Mouse (Mus musculus): ENCODE data around the gene Sod2.
A peak's percentile ranks its signal among the peaks of the same experiment; 100 is the strongest.
"Not testable (repeated sequence)": the region's sequence is repeated elsewhere in the genome, so short reads cannot be mapped to it uniquely, and the experiment has no call there.

Gene Sod2

DNA sequence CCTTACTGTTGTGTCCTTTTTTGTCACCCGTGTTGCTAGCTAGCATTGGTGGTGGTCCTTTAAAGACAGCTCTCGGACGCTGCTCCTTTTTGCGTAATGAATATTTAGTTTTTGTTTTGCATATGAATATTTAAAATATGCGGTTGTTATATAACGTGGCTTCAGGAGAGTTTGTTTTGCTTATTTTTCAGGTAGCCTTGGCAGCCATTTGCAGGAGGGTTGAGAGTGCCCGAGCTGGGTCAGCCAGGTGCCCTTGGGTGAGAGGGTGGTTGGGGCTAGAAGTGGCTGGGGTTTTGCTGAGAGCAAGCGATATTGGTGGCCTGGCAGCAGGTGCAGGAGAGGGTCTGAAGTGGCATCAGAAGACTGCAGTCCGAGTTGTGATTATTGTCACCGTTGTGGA, 1.9 kb downstream of the Sod2 start:
- no peak for DNase-seq (ENCODE audit: extremely low read depth, insufficient read length, low spot score)

DNA sequence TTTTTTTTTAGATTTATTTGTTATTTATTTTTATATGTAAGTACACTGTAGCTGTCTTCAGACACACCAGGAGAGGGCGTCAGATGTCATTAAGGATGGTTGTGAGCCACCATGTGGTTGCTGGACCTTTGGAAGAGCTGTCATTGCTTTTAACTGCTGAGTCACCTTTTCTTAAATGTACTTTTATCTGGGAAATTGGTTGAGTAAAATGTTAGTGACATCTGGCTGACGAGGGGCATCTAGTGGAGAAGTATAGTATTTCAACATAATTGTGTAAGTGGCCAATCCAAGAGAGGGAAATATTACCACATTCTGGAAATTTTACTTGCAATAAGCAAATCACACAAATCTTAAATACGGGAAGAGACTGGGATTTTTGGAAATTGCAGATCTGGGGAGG, 3.2 kb downstream of the Sod2 start:
- DNase-seq (ENCODE audit: extremely low read depth, insufficient read length, low spot score): peak; percentile 85

DNA sequence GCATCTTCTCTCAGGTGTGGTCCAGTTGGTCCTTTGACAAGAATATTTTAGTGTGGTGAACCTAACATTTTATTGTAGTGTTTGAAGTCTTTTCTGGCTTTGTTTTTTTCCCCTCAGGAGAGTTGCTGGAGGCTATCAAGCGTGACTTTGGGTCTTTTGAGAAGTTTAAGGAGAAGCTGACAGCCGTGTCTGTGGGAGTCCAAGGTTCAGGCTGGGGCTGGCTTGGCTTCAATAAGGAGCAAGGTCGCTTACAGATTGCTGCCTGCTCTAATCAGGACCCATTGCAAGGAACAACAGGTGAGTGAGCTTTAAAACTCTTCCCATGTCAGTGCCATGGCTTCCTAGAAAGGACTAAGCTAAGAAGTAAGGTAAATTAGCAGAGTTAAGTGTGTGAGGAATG, 6.7 kb downstream of the Sod2 start:
- DNase-seq (ENCODE audit: extremely low read depth, insufficient read length, low spot score): no peak

DNA sequence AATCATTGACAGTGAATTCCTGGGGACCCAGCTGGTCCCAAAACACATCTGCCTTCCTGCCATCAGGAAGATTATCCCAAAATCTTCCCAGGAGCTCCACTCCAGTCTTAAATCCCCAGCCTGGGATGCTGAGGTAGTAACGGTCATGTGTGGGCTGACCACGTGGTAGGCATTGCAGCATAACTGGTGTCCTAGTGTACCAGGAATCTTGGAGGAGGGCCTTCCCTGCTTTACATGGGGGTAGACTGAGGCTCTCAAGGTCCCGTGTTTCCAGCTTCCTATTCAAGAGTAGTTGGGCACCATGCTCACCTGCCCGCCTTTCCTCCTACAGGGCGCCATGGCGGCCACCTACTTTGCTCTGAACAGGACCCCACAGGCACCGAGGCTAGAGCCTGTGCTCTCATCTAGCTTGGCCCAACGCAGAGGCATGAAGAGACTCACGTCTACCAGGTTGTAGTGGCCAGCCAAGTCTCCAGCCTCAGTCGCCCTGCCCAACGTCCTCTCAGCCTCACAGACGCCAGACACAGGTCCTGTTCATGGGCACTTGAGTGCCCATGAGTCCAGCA, 30.1 kb downstream of the Sod2 start:
- not testable (repeated sequence) for DNase-seq (ENCODE audit: extremely low read depth, insufficient read length, low spot score)

DNA sequence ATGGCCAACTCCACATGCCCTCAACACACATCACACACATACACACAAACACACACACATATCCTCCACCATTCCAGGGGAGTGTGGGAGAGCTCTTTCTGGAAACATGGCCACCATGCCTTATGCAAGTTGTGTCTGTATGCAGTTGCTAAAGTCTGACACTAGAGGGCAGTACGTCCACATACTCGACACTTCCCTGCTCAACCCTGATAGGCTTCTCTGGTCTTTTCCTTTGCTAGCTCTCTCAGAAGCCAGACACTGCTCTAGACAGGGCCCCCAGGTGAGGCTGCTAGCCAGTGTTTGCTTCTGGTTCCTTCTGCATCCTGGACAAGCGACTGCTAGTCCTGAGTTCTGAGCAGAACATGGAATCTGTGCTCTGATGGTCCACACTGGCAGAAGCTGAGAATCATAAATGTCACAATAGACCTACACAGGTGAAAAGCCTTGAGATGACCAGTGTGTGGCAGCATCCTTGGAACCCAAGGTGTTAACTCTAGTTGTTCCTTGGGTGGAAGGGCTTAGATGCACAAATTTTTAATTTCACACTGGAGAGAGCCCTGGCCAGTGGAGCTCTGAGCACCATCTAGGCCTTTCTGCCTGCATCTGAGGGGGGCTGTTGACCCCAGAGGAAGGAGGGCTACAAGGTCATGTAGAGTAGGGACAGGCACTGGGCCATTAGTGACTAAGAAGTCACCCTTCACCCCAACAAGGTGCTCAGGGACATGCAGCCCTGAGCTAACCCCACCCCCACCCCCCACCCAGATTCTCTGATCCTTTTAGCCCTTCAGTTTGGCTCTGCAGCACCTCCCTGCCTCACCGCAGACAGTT, 37.4 kb downstream of the Sod2 start:
- not testable (repeated sequence) for DNase-seq (ENCODE audit: extremely low read depth, insufficient read length, low spot score)

DNA sequence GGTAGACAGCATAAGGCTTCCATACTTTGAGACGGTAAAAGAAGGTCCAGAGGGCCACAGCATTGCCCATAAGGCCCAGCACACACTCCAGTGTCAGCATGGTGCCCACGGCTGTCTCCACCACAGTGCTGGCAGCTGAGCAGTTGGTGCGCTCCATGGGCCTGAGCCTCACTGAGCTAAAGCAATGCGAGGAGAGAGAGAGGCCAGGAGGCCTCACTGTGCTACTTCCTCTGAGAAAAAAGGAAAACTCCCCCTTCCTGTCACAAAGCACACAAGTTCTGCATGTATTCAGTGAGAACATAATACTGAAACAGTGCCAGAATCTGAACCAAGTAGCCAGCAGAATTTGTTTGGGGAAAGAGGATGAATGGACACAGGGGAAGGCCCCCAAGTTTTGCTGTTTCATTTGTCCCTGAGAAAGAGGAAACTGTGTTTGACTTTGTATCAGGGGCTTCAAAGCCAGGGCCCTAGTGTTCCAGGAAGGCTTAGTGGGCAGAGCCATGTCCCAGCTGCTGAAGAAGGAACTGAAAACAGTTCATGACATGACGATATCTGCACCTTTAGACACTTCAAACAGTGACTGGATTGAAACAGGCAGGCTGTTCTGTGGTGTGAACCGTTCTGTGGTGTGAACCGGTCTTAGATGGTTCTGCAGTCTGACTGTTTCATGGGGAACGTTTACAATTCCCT, 45.6 kb downstream of the Sod2 start, which contains the start of gene Gpr31b:
Gene Gpr31b, minus strand, starts transcription at position 173 of the 690 bp plus-strand sequence.
- not testable (repeated sequence) for DNase-seq (ENCODE audit: extremely low read depth, insufficient read length, low spot score)

DNA sequence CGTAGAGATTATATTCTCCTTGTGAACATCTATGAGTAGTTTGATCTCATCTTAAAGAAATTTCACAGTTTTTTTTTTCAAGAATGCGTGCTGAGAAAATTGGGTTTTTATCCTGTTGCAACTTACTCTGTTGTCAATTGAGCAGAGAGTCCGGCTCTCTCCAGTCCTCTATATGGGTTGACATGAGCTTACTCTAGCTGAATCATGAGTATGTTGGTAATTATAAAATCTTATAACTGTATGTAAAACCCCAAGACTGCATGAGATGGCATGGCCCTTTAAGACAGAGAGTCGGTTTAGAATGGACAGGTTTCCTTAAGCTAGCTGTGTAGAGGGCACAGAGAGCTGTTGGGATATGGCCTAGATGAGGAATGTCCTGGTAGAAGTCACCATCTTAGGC, 54.2 kb downstream of the Sod2 start, which contains the start of gene Tcp10b:
Gene Tcp10b, plus strand, starts transcription at position 301 of the 400 bp plus-strand sequence.
- not testable (repeated sequence) for DNase-seq (ENCODE audit: extremely low read depth, insufficient read length, low spot score)

DNA sequence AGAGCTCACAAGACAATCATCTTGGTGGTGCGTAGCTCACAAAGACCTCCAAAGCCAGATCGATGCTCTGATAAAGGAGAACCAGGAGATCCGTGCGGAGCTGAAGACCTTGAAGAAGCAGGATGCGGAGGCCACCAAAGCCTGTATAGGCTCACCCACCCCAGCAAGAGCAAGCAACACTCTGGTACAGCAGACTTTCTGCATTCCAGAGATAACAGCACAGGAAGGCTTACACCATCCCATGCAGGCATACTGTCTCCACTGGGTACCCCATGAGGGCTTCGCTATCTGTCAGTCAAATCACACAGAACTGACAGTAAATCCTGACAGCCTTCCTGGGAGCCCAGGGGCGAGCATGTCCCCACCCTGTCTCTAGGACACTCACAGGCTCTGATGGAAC, 56.2 kb downstream of the Sod2 start:
- not testable (repeated sequence) for DNase-seq (ENCODE audit: extremely low read depth, insufficient read length, low spot score)

DNA sequence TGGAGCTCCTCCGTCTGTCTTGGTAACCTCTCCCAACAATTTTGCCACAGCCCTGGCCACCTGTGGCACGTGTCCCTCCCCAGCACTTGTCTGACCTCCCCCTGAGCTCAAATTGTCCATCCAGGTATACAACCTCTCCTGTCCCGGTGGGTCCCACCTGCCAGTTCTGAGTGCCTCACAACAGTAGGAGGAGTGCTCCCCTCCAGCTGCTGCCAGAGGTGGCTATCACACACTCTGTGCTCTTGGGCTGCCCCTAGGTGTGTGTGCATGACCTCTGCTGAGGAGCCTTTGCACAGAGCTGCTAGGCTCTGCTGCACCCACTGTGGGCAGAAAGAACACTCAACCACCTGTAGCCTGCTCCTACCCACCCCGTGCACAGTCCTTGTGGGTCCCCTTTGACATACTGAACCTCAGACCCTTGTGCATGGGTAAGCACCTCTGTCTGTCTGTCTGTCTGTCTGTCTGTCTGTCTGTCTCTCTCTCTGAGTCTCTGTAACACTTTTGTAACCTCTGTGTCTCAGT, 61.3 kb downstream of the Sod2 start:
- not testable (repeated sequence) for DNase-seq (ENCODE audit: extremely low read depth, insufficient read length, low spot score)

DNA sequence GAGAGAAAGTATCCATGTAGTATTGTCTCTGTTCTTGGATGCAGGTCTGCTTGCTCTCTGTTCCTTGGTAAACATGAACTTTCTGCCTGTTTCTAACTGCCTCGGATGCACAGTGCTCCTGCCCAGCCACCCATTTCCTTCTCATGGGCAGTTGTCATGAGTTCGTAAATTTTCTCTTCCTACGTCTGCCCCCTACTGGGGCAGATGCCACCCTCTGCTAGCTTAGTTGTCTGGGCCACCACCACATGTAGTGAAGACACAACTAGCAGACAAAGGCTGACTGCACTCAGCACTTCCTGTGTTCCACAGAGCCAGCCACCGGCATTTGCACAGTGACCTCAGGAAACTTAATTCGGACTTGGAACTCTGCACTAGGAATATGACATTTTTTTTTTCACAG, 62.6 kb downstream of the Sod2 start:
- not testable (repeated sequence) for DNase-seq (ENCODE audit: extremely low read depth, insufficient read length, low spot score)

Measured in 3134 (cell line).